Mouse (Mus musculus) embryonic facial prominence, embryonic 15.5 days (tissue): ENCODE measurements at regions not wholly inside any gene's neighbourhood (a gene's known extent, or its start where the extent isn't known, plus 50 kb on each side); places are given as distances from the start of the nearest gene placed in this dataset.

Experiments
- ATAC-seq: fragments of 200-750 bp; cut with Nextera tagmentation; 2 replicates; pipeline ENCODE4 v1.8.0; 2017; ENCODE audit warnings: low read depth, moderate TSS enrichment; ENCODE audit not compliant: insufficient number of reproducible peaks, low FRiP score, low TSS enrichment
- H3K27ac ChIP-seq: fragments of 300-500 bp; sonication (generic); replicated peaks from 2 replicates; pipeline ENCODE4 v1.5.1; 2015; ENCODE audit warnings: mild to moderate bottlenecking, inconsistent platforms
- H3K27me3 ChIP-seq: fragments of 300-500 bp; sonication (generic); 2 replicates; pipeline ENCODE4 v1.6.1; 2015; ENCODE audit warnings: inconsistent platforms
- H3K36me3 ChIP-seq: fragments of 300-500 bp; sonication (generic); 2 replicates; pipeline ENCODE4 v1.6.1; 2015; ENCODE audit warnings: mild to moderate bottlenecking, inconsistent platforms
- H3K4me1 ChIP-seq: fragments of 300-500 bp; sonication (generic); 2 replicates; pipeline ENCODE4 v1.6.1; 2015; ENCODE audit warnings: inconsistent platforms
- H3K4me2 ChIP-seq: fragments of 300-500 bp; sonication (generic); replicated peaks from 2 replicates; pipeline ENCODE4 v1.6.1; 2015; ENCODE audit warnings: mild to moderate bottlenecking, inconsistent platforms
- H3K4me3 ChIP-seq: fragments of 300-500 bp; sonication (generic); replicated peaks from 2 replicates; pipeline ENCODE4 v1.5.1; 2015; ENCODE audit warnings: mild to moderate bottlenecking, inconsistent platforms
- H3K9ac ChIP-seq: fragments of 300-500 bp; sonication (generic); 2 replicates; pipeline ENCODE4 v1.6.1; 2015; ENCODE audit warnings: inconsistent platforms
- H3K9me3 ChIP-seq: fragments of 300-500 bp; sonication (generic); replicated peaks from 2 replicates; pipeline ENCODE4 v1.6.1; 2016; ENCODE audit warnings: inconsistent platforms
- WGBS: fragments of 180-500 bp; shearing (Covaris S2); methylation state at CpG from one replicate; pipeline ENCODE4 v1.1.7; 2015; 5-methylcytosine and 5-hydroxymethylcytosine counted together

DNA sequence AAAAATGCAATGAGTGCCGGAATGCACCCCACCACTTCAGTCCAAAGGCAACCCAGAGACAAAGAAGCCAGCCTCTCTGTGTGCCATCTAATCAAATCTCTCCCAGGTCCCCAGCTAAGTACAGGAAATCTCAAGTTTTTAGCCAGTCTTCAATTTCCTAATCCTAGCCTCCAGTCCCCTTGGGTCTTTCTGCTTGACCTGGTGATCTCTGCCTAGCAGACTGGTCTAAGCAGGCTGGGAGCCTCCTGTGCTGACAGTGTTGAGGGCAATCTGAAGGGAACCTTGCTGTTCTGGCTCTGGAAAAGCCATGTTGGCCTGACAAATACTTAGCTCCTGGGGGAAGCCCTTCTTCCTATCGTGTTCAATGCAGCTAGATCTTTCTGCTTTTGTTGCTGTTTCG is 248.9 kb downstream of the Nedd1 start:
- no peak for ATAC-seq
- H3K9me3 ChIP-seq: no peaks in the 10 kb centered on the region
- H3K27ac ChIP-seq: no peak overlapping the region
- H3K4me2 ChIP-seq: no peak overlapping the region
- H3K4me1 ChIP-seq: no peaks in the 10 kb centered on the region
- 55% methylated on average over 3 of the region's 3 CpGs for WGBS
- no peak overlapping the region for H3K4me3 ChIP-seq
- H3K9ac ChIP-seq: no peak overlapping the region
- no peaks in the 10 kb centered on the region for H3K27me3 ChIP-seq
- no peaks in the 10 kb centered on the region for H3K36me3 ChIP-seq

DNA sequence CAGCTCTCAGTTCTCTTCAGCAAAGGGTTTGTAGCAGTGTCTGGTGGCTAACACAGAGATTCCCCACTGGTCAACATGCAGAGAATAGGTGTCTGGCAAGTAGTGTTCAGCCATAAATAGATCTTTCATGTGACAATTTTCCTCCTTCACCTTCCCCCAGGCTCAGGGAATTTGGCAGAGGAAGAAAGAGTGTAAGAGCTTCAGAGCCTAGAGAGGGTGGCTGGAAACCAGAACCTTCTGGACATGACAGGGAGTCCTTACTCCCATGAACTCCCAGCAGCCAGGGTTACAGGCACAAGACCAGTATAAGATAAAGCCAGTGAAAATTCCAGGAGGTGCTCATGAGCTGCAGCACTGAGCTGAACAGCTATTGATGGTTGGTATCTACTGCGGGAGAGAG is 251.1 kb downstream of the Nedd1 start:
- H3K4me3 ChIP-seq: no peak overlapping the region

DNA sequence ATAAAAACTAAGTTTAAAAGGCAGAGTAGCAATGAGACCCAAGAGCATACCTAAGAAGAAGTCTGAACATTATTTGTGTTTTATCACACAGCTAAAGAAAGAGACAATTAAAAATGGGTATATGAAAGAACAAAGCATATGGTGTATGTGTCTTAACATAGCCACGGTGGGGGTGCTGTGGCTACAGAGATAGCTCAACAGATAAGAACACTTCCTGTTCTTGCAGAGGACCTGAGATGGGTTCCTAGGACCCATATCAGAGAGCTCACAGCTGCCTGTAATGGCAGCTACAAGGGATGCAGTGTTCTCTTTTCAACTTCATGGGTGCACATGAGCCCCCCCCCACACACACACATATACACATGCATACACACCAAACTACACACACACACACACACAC is 267.0 kb downstream of the Nedd1 start:
- WGBS: 76% methylated on average over 1 of the region's 1 CpGs
- Histone ChIP-seq H3K36me3 (no peaks in the 10 kb centered on the region), H3K4me3 (no peak overlapping the region), H3K4me2 (no peak overlapping the region), H3K9ac (no peak overlapping the region), H3K4me1 (no peaks in the 10 kb centered on the region), H3K9me3 (no peaks in the 10 kb centered on the region), H3K27ac (no peak overlapping the region), H3K27me3 (no peaks in the 10 kb centered on the region)
- ATAC-seq: no peak

More for the DNA sequence above, 251.1 kb downstream of the Nedd1 start:
- no peak overlapping the region for H3K4me2 ChIP-seq
- no peak overlapping the region for H3K9ac ChIP-seq
- H3K36me3 ChIP-seq: no peaks in the 10 kb centered on the region
- ATAC-seq: no peak
- no peaks in the 10 kb centered on the region for H3K27me3 ChIP-seq
- H3K9me3 ChIP-seq: no peaks in the 10 kb centered on the region
- H3K27ac ChIP-seq: no peak overlapping the region
- H3K4me1 ChIP-seq: no peaks in the 10 kb centered on the region
- 94% methylated on average over 1 of the region's 1 CpGs for WGBS

DNA sequence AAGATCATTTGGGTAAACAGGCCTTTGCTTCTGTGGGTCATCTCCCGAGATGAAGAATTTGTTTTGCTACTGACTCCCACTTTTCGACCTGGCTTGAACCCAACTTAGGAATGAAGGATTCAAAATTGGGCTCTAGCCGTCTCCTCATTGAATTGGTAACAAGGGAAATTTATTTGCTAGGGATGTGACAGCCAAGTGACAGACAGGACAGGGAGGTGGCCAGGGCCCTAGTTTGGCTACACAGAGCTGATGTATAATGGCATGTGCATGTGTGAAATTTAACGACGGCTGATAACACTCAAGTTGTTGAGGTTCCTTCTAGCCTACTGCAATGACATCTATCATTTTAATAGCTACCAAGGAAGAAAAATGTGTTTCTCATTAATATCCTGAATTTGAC is 268.7 kb downstream of the Nedd1 start:
- H3K36me3 ChIP-seq: no peaks in the 10 kb centered on the region
- H3K27me3 ChIP-seq: no peaks in the 10 kb centered on the region
- no peaks in the 10 kb centered on the region for H3K4me1 ChIP-seq
- ATAC-seq: no peak
- no peak overlapping the region for H3K4me2 ChIP-seq
- H3K9ac ChIP-seq: no peak overlapping the region
- H3K27ac ChIP-seq: no peak overlapping the region
- H3K4me3 ChIP-seq: no peak overlapping the region
- WGBS: 81% methylated on average over 5 of the region's 5 CpGs
- no peaks in the 10 kb centered on the region for H3K9me3 ChIP-seq

DNA sequence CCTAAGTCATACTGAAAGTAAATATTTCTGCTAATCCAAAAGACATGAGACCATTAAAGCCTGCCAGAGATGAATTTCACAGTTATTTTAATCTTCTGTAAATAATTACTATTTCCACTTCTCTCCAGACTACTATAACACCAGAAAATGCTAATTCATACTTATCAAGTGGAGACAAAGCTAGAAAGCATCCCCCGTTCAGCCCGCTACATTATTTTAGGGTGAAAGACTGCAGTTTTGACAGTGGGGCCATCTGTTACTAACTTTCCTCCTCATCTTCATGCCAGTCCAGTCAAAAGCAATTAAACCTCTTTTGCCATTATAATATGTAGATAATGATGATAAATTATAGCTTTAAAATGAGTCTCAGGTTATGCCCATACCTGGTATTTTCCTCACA is 276.3 kb downstream of the Nedd1 start:
- no peaks in the 10 kb centered on the region for H3K9me3 ChIP-seq
- ATAC-seq: no peak
- no peak overlapping the region for H3K9ac ChIP-seq
- no peak overlapping the region for H3K4me2 ChIP-seq
- H3K27me3 ChIP-seq: no peaks in the 10 kb centered on the region
- no peak overlapping the region for H3K27ac ChIP-seq
- WGBS: 80% methylated on average over 2 of the region's 2 CpGs
- no peak overlapping the region for H3K4me3 ChIP-seq
- no peaks in the 10 kb centered on the region for H3K4me1 ChIP-seq
- H3K36me3 ChIP-seq: no peaks in the 10 kb centered on the region

DNA sequence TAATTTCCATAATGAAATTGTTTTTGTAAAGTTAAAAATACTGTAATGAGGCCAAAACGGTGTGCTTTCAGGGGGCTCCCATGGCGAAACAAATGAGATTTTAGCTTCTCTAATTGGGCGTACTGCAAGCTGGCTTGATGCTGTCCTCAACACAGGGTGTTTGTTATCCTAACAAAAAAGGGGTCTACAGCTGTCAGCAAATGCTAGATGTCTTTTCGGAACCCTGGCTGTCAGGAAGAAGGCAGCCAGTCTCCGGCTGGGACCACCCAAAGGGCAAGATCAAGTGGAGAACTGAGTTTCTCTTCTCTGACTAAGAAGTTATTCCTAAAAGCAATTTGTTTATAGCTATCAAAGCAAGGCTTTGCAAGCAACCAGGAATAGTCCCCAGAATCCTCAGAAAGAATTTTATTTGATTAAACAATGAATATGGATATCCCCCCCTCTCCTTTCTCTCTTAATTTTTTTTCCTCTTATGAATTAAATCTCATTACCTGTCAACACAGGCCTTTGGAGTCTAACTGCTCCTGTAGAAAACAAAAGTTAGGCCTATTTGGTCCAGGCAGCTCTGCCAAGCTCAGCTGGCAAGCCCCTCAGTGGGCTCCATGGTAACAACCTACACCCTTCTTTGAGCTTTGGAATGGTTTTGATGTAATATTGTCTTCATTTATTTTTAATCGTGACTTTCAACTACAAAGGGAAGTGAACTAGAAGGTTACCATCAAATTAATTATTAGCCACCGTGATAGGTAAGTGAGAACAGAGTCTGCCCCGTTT is 283.4 kb downstream of the Nedd1 start:
- no peaks in the 10 kb centered on the region for H3K36me3 ChIP-seq
- no peaks in the 10 kb centered on the region for H3K27me3 ChIP-seq
- no peak for ATAC-seq
- no peaks in the 10 kb centered on the region for H3K4me1 ChIP-seq
- no peak overlapping the region for H3K9ac ChIP-seq
- H3K9me3 ChIP-seq: no peaks in the 10 kb centered on the region
- no peak overlapping the region for H3K27ac ChIP-seq
- H3K4me3 ChIP-seq: no peak overlapping the region
- 47% methylated on average over 8 of the region's 8 CpGs for WGBS
- H3K4me2 ChIP-seq: no peak overlapping the region

DNA sequence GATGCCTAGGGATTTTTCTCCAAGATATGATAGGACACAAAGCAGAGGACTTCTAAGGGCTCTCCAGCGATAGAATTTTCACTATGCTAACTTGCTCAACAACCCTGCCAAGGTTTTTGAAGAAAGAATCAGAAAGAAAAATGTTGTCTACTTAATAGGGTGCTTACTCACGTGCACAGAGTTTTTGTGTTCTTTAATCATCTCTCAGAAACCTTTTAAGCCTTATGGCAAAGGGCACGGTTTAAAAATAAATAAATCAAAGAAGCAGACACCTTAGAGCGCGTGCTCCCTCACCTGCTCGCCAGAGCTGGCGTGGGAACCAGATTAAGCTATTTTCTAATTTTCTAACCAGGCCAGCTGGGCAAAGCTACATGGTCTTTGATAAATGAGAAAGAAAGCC is 293.0 kb downstream of the Nedd1 start:
- no peaks in the 10 kb centered on the region for H3K4me1 ChIP-seq
- no peak overlapping the region for H3K9ac ChIP-seq
- H3K4me3 ChIP-seq: no peak overlapping the region
- ATAC-seq: no peak
- WGBS: 66% methylated on average over 7 of the region's 7 CpGs
- H3K27ac ChIP-seq: no peak overlapping the region
- no peaks in the 10 kb centered on the region for H3K9me3 ChIP-seq
- no peaks in the 10 kb centered on the region for H3K36me3 ChIP-seq
- H3K4me2 ChIP-seq: no peak overlapping the region
- no peaks in the 10 kb centered on the region for H3K27me3 ChIP-seq

DNA sequence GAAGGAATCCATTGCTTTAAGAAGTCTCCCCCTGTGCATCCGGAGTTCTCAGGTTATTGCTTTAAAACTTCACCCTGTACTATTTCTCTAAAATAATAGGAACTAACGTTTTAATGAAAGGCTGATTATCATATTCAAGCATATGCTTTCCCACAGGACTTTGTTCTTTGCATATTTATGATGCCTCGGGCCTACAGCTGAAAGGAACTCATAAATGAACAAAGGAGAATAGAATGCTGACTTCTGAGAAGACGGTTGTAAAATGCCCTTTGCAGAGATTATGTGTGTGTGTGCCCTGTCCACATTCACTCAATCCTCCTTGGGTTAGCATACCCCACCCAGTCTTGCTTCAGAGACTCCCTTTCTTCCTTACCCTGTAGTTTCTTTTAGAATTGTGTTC is 294.2 kb downstream of the Nedd1 start:
- no peak for ATAC-seq
- H3K27ac ChIP-seq: no peak overlapping the region
- H3K4me3 ChIP-seq: no peak overlapping the region
- no peak overlapping the region for H3K9ac ChIP-seq
- no peaks in the 10 kb centered on the region for H3K9me3 ChIP-seq
- H3K4me1 ChIP-seq: no peaks in the 10 kb centered on the region
- WGBS: 39% methylated on average over 4 of the region's 4 CpGs
- H3K4me2 ChIP-seq: no peak overlapping the region
- no peaks in the 10 kb centered on the region for H3K36me3 ChIP-seq
- no peaks in the 10 kb centered on the region for H3K27me3 ChIP-seq

DNA sequence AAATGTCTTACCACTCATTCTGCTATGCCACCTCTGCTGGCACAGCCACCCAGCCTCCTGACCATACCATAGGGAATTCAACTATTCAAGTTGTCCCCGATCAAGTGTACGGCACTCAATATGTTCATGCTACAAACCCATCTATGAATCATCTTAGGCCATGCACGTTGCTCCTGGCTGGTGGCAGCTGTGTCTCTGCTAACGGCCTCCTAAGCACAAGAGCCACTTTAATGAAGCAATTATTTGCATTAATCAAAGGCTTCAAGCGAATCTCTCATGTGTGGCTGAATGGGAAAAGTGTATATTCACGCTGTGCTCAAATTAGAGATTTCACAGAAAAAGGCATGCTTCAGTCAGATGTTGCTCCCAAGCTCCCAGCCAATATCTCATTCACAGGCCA is 295.8 kb downstream of the Nedd1 start:
- no peaks in the 10 kb centered on the region for H3K9me3 ChIP-seq
- no peak overlapping the region for H3K4me3 ChIP-seq
- ATAC-seq: no peak
- H3K27ac ChIP-seq: no peak overlapping the region
- H3K36me3 ChIP-seq: no peaks in the 10 kb centered on the region
- H3K9ac ChIP-seq: no peak overlapping the region
- H3K27me3 ChIP-seq: no peaks in the 10 kb centered on the region
- no peaks in the 10 kb centered on the region for H3K4me1 ChIP-seq
- WGBS: 79% methylated on average over 6 of the region's 6 CpGs
- H3K4me2 ChIP-seq: no peak overlapping the region

DNA sequence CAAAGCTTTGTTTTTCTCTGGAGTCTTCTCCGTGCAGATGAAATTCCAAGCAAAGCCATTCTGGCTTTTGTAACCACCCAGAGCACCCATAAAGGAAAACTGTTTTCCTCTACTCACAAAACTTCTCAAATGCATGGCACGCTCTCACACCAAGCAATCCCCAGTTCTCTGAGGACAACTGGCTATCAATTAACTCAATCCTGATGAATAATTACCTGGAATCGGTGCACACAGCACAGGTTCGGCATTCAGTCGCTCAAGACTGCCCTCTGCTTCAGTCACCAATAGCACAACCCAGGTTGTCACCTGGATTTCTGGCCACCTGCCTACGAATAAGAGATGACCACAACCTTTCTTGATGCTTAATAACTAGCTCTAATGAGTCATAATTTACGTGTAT is 309.5 kb downstream of the Nedd1 start:
- Histone ChIP-seq H3K9me3 (no peaks in the 10 kb centered on the region), H3K9ac (no peak overlapping the region), H3K4me3 (no peak overlapping the region), H3K27ac (no peak overlapping the region), H3K27me3 (no peaks in the 10 kb centered on the region), H3K36me3 (no peaks in the 10 kb centered on the region), H3K4me2 (no peak overlapping the region), H3K4me1 (no peaks in the 10 kb centered on the region)
- ATAC-seq: no peak
- WGBS: 83% methylated on average over 7 of the region's 7 CpGs

DNA sequence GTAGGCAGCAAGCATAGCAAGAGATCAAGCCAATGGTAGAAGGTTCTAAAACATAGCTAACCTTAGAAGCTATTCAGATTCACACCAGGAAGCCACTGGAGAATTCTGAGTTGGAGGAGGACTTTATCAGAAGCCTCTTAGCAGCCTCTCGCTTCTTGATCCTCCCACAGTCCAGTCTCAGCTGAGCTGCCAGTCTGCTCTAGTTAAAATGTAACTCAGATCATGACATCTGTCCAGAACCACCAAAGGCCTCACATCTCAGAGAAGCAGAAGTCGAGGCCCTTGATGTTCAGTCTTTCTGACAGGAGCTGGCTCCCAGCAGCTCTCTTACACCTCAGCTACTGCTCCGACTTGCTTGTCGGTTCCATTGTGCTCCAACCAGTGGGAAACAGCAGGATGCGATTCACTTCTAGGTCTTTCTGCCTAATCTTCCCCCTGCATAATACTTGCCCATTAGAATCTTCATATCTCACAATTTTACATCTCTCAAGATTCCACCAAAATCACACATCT is 311.4 kb downstream of the Nedd1 start:
- Histone ChIP-seq H3K36me3 (no peaks in the 10 kb centered on the region), H3K4me3 (no peak overlapping the region), H3K4me1 (no peaks in the 10 kb centered on the region), H3K9ac (no peak overlapping the region), H3K9me3 (no peaks in the 10 kb centered on the region), H3K4me2 (no peak overlapping the region), H3K27me3 (no peaks in the 10 kb centered on the region), H3K27ac (no peak overlapping the region)
- whole genome bisulfite sequencing: 69% methylated on average over 5 of the region's 5 CpGs
- no peak for ATAC-seq

DNA sequence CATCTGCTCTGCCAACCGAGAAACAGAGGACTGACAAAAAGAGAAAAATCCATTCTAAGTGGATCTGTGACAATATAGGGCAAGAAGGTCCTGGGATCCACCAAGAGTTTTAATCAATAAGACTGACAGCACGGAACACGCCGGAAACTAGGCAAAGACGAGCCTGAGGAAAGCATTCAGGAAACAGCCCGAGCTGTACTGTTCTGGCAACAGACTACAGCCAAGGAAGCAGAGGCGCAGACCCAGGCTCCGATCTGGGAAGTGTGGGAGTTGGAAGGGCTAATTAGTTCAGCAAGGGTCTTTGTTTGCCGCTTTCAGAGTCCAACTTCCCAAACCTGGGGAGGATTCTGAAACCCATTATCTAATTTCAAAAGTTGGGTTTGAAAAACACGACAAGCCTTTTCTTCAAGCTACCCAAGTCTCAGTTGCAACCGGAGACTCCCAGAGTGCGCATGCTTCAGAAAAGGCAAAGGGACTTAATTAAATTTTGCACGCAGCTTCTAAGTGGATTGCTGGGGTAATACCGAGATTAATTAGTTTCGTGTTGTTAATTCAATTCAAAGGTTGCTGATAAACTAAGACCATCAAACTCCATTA is 317.4 kb downstream of the Nedd1 start:
- no peak overlapping the region for H3K27ac ChIP-seq
- no peaks in the 10 kb centered on the region for H3K36me3 ChIP-seq
- H3K9ac ChIP-seq: no peak overlapping the region
- no peaks in the 10 kb centered on the region for H3K4me1 ChIP-seq
- H3K4me3 ChIP-seq: no peak overlapping the region
- no peaks in the 10 kb centered on the region for H3K27me3 ChIP-seq
- 46% methylated on average over 15 of the region's 15 CpGs for WGBS
- H3K4me2 ChIP-seq: peak overlapping the region; percentile 9; the same call in 1 of the 2 replicates
- H3K9me3 ChIP-seq: no peaks in the 10 kb centered on the region
- no peak for ATAC-seq
